Mouse (Mus musculus) small intestine, adult 2 months (tissue): Measurements from ENCODE around the gene Nudt2.

Experiments
- CTCF ChIP-seq: fragments of 200-500 bp; IDR thresholded peaks from 2 replicates; pipeline ENCODE4 v1.5.1; 2012; ENCODE audit warnings: low read depth, mild to moderate bottlenecking, control low read depth, inconsistent platforms, low read length, moderate library complexity, mixed read lengths; ENCODE audit not compliant: insufficient replicate concordance, insufficient read length; ENCODE audit errors: extremely low read depth
- POLR2A ChIP-seq: fragments of 200-500 bp; IDR thresholded peaks from 2 replicates; pipeline ENCODE4 v1.6.1; 2012; ENCODE audit warnings: low read depth, mild to moderate bottlenecking, control low read depth, inconsistent platforms, low read length, moderate library complexity

- TF ChIP-seq POLR2A (no peak; the same call in 1 of the 2 replicates), CTCF (no peak)
Observed at GRCm38 (mm10) chr4:41502986-41503412, 38.0 kb downstream of the Nudt2 start, which contains the start of gene AI464131.
